Mouse (Mus musculus) heart, adult 2 months (tissue): ENCODE results near the gene Washc3.

ENCODE experiments used
- CTCF ChIP-seq: fragments of 200-600 bp; IDR thresholded peaks from 2 replicates; pipeline ENCODE4 v1.8.1; 2022; ENCODE audit warnings: antibody characterized with exemption, mild to moderate bottlenecking, moderate library complexity
- POLR2A ChIP-seq: fragments of 200-500 bp; IDR thresholded peaks from 2 replicates; pipeline ENCODE4 v1.6.1; 2011; ENCODE audit warnings: mild to moderate bottlenecking, low read depth, low read length, control low read depth; ENCODE audit not compliant: insufficient read depth

DNA sequence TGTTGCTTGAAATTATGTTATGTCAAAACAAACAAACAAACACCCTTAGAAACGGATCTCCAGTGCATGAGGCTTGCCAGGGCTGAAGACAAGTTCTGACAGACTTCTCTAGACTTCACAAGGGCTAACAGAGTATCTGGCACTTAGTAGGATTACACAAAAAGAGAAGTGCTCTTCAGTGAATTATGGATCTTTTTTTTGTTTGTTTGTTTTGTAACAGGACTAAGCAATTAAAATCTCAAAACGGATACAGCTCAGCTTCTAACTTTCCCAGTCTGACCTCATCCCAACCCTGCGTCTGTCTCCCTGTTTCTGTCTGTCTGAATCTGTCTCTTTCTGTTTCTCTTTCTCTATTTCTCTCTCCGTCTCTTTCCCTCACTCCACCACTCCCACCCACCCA lies 352 bp upstream of the Washc3 start:
- TF ChIP-seq POLR2A (no peak), CTCF (no peak)
